Mouse (Mus musculus): Measurements from ENCODE around the gene Paxip1. TPM values are rescaled to one million over a fixed set of nuclear protein-coding genes. Genes with fewer than 3 reads are reported as not detected.

Paxip1 gene
- polyA plus RNA-seq, 1 experiment, result 27.3 TPM

GRCm38 (mm10) chr5:27767948-27768347 is 23.5 kb downstream of the Paxip1 start:
- Histone ChIP-seq H3K27ac (ENCODE audit: insufficient read depth, low read depth, low read length) (no peak overlapping the region), H3K27me3 (ENCODE audit: control insufficient read depth, insufficient read depth, low read length) (no peaks in the 10 kb centered on the region), H3K4me3 (ENCODE audit: low read depth, low read length) (no peak overlapping the region), H3K4me1 (ENCODE audit: control insufficient read depth, insufficient read depth, insufficient read length, low read length) (no peaks in the 10 kb centered on the region), H3K36me3 (ENCODE audit: control insufficient read depth, insufficient read depth, low read length) (peaks cover 44% of the 10 kb centered on the region)
- WGBS, result 78% methylated on average over 5 of the region's 5 CpGs
- TF ChIP-seq CTCF (IDR thresholded peaks at IDR 0.05; ENCODE audit: extremely low read depth, insufficient read length, insufficient replicate concordance, low read depth, low read length) (no peak), POLR2A (IDR thresholded peaks at IDR 0.05; ENCODE audit: low read depth, low read length) (no peak)

GRCm38 (mm10) chr5:27765780-27766179 is 25.7 kb downstream of the Paxip1 start:
- H3K4me1 ChIP-seq (ENCODE audit: control insufficient read depth, insufficient read depth, insufficient read length, low read length), result no peaks in the 10 kb centered on the region
- 81% methylated on average over 4 of the region's 4 CpGs for WGBS
- no peak overlapping the region for H3K27ac ChIP-seq (ENCODE audit: insufficient read depth, low read depth, low read length)

GRCm38 (mm10) chr5:27744944-27745343 is 46.5 kb downstream of the Paxip1 start:
- H3K36me3 ChIP-seq (ENCODE audit: control insufficient read depth, insufficient read depth, low read length), result peaks cover 49% of the 10 kb centered on the region
- WGBS, result 81% methylated on average over 1 of the region's 1 CpGs

More at GRCm38 (mm10) chr5:27765780-27766179, 25.7 kb downstream of the Paxip1 start:
- TF ChIP-seq CTCF (IDR thresholded peaks at IDR 0.05; ENCODE audit: extremely low read depth, insufficient read length, insufficient replicate concordance, low read depth, low read length), result no peak
- TF ChIP-seq POLR2A (IDR thresholded peaks at IDR 0.05; ENCODE audit: low read depth, low read length), result no peak
- H3K27me3 ChIP-seq (ENCODE audit: control insufficient read depth, insufficient read depth, low read length), result no peaks in the 10 kb centered on the region
- peaks cover 44% of the 10 kb centered on the region for H3K36me3 ChIP-seq (ENCODE audit: control insufficient read depth, insufficient read depth, low read length)
- no peak overlapping the region for H3K4me3 ChIP-seq (ENCODE audit: low read depth, low read length)

GRCm38 (mm10) chr5:27739216-27739615 is 52.3 kb downstream of the Paxip1 start:
- WGBS, result 71% methylated on average over 6 of the region's 6 CpGs
- Histone ChIP-seq H3K4me3 (ENCODE audit: low read depth, low read length) (no peak overlapping the region), H3K27ac (ENCODE audit: insufficient read depth, low read depth, low read length) (no peak overlapping the region), H3K36me3 (ENCODE audit: control insufficient read depth, insufficient read depth, low read length) (peaks cover 25% of the 10 kb centered on the region), H3K27me3 (ENCODE audit: control insufficient read depth, insufficient read depth, low read length) (no peaks in the 10 kb centered on the region), H3K4me1 (ENCODE audit: control insufficient read depth, insufficient read depth, insufficient read length, low read length) (no peaks in the 10 kb centered on the region)
- TF ChIP-seq POLR2A (IDR thresholded peaks at IDR 0.05; ENCODE audit: low read depth, low read length), result no peak
- TF ChIP-seq CTCF (IDR thresholded peaks at IDR 0.05; ENCODE audit: extremely low read depth, insufficient read length, insufficient replicate concordance, low read depth, low read length), result no peak

More at GRCm38 (mm10) chr5:27744944-27745343, 46.5 kb downstream of the Paxip1 start:
- Histone ChIP-seq H3K4me1 (ENCODE audit: control insufficient read depth, insufficient read depth, insufficient read length, low read length) (no peaks in the 10 kb centered on the region), H3K27me3 (ENCODE audit: control insufficient read depth, insufficient read depth, low read length) (no peaks in the 10 kb centered on the region), H3K27ac (ENCODE audit: insufficient read depth, low read depth, low read length) (no peak overlapping the region), H3K4me3 (ENCODE audit: low read depth, low read length) (no peak overlapping the region)
- no peak for TF ChIP-seq POLR2A (IDR thresholded peaks at IDR 0.05; ENCODE audit: low read depth, low read length)

- WGBS, result 14% methylated on average over 3 of the region's 3 CpGs
- no peaks in the 10 kb centered on the region for H3K27me3 ChIP-seq (ENCODE audit: control insufficient read depth, insufficient read depth, low read length)
These were observed 54.3 kb downstream of the Paxip1 start for GRCm38 (mm10) chr5:27737168-27737567.

GRCm38 (mm10) chr5:27732288-27732868 is 59.1 kb downstream of the Paxip1 start:
- Histone ChIP-seq H3K27ac (ENCODE audit: insufficient read depth, low read depth, low read length) (no peak overlapping the region), H3K4me1 (ENCODE audit: control insufficient read depth, insufficient read depth, insufficient read length, low read length) (no peaks in the 10 kb centered on the region), H3K36me3 (ENCODE audit: control insufficient read depth, insufficient read depth, low read length) (no peaks in the 10 kb centered on the region), H3K4me3 (ENCODE audit: low read depth, low read length) (no peak overlapping the region), H3K27me3 (ENCODE audit: control insufficient read depth, insufficient read depth, low read length) (no peaks in the 10 kb centered on the region)
- WGBS, result 76% methylated on average over 5 of the region's 5 CpGs
- no peak for TF ChIP-seq CTCF (IDR thresholded peaks at IDR 0.05; ENCODE audit: extremely low read depth, insufficient read length, insufficient replicate concordance, low read depth, low read length)
- TF ChIP-seq POLR2A (IDR thresholded peaks at IDR 0.05; ENCODE audit: low read depth, low read length), result no peak

More at GRCm38 (mm10) chr5:27737168-27737567, 54.3 kb downstream of the Paxip1 start:
- Histone ChIP-seq H3K27ac (ENCODE audit: insufficient read depth, low read depth, low read length) (no peak overlapping the region), H3K4me3 (ENCODE audit: low read depth, low read length) (no peak overlapping the region), H3K36me3 (ENCODE audit: control insufficient read depth, insufficient read depth, low read length) (peaks cover 6% of the 10 kb centered on the region; the same call in 1 of the 2 replicates), H3K4me1 (ENCODE audit: control insufficient read depth, insufficient read depth, insufficient read length, low read length) (no peaks in the 10 kb centered on the region)
- TF ChIP-seq CTCF (IDR thresholded peaks at IDR 0.05; ENCODE audit: extremely low read depth, insufficient read length, insufficient replicate concordance, low read depth, low read length), result peak; percentile 25; the same call in 1 of the 2 replicates
- no peak for TF ChIP-seq POLR2A (IDR thresholded peaks at IDR 0.05; ENCODE audit: low read depth, low read length)

- no peak for TF ChIP-seq POLR2A (IDR thresholded peaks at IDR 0.05; ENCODE audit: low read depth, low read length)
- no peak for TF ChIP-seq CTCF (IDR thresholded peaks at IDR 0.05; ENCODE audit: extremely low read depth, insufficient read length, insufficient replicate concordance, low read depth, low read length)
- H3K27me3 ChIP-seq (ENCODE audit: control insufficient read depth, insufficient read depth, low read length), result no peaks in the 10 kb centered on the region
- no peak overlapping the region for H3K27ac ChIP-seq (ENCODE audit: insufficient read depth, low read depth, low read length)
- H3K4me3 ChIP-seq (ENCODE audit: low read depth, low read length), result no peak overlapping the region
- no peaks in the 10 kb centered on the region for H3K36me3 ChIP-seq (ENCODE audit: control insufficient read depth, insufficient read depth, low read length)
- H3K4me1 ChIP-seq (ENCODE audit: control insufficient read depth, insufficient read depth, insufficient read length, low read length), result no peaks in the 10 kb centered on the region
- WGBS, result 82% methylated on average over 1 of the region's 1 CpGs
These were observed 60.1 kb downstream of the Paxip1 start for GRCm38 (mm10) chr5:27731392-27731791.

All from small intestine, adult 2 months (tissue).